Mouse (Mus musculus): ENCODE data around the gene Stat2. TPM values are rescaled to one million over a fixed set of nuclear protein-coding genes. Genes with fewer than 3 reads are reported as not detected.
"Not testable (repeated sequence)": the region's sequence is repeated elsewhere in the genome, so short reads cannot be mapped to it uniquely, and the experiment has no call there.

Stat2 gene
- polyA plus RNA-seq, 1 experiment from 2014 or later = 24.1 TPM

DNA sequence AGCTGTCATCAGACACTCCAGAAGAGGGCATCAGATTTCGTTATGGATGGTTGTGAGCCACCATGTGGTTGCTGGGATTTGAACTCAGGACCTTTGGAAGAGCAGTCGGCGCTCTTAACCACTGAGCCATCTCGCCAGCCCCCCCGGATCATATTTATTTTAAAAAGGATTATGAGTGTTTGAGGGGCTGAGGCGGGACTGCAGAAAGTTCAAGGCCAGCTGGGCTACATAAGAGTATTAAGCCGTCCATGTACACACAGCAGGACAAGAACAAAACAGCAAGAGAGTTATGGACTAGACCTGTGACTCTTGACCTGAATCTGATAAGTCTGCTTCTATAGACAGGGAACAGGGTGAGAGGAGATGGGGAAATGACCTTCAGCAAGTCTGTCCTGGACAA is 10.0 kb upstream of the Stat2 start:
- WGBS = 92% methylated on average over 7 of the region's 7 CpGs
- not testable (repeated sequence) for H3K4me2 ChIP-seq (replicated peaks); H3K27ac ChIP-seq (replicated peaks); H3K4me1 ChIP-seq; H3K27me3 ChIP-seq; H3K9me3 ChIP-seq; H3K9ac ChIP-seq (replicated peaks); H3K4me3 ChIP-seq; H3K36me3 ChIP-seq; ATAC-seq (ENCODE audit: low FRiP score, low read depth)

DNA sequence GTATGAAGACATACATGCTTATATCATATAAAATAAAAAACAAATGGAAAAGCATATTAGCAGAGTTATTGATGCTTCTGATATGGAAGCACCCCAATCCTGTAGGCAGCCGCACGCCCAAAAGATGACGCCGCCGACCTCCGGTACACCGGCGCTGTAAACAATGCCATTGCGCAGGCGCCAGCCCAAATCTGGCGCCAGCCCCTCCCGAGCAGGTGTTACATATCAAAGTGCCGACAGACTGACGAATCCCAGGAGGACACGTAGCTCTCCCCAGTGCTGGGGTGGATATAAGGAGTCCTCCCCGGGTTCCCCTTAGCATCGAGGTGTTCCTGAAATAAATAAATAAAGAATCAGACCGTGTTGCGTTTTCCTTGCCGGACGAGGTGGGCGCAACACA is 8.1 kb upstream of the Stat2 start:
- Histone ChIP-seq H3K4me3 (no peak overlapping the region), H3K36me3 (no peaks in the 10 kb centered on the region), H3K9me3 (no peaks in the 10 kb centered on the region), H3K27me3 (no peaks in the 10 kb centered on the region), H3K4me2 (replicated peaks) (no peak overlapping the region), H3K4me1 (no peaks in the 10 kb centered on the region), H3K27ac (replicated peaks) (no peak overlapping the region), H3K9ac (replicated peaks) (no peak overlapping the region)
- ATAC-seq (ENCODE audit: low FRiP score, low read depth) = no peak
- WGBS = 77% methylated on average over 22 of the region's 22 CpGs

DNA sequence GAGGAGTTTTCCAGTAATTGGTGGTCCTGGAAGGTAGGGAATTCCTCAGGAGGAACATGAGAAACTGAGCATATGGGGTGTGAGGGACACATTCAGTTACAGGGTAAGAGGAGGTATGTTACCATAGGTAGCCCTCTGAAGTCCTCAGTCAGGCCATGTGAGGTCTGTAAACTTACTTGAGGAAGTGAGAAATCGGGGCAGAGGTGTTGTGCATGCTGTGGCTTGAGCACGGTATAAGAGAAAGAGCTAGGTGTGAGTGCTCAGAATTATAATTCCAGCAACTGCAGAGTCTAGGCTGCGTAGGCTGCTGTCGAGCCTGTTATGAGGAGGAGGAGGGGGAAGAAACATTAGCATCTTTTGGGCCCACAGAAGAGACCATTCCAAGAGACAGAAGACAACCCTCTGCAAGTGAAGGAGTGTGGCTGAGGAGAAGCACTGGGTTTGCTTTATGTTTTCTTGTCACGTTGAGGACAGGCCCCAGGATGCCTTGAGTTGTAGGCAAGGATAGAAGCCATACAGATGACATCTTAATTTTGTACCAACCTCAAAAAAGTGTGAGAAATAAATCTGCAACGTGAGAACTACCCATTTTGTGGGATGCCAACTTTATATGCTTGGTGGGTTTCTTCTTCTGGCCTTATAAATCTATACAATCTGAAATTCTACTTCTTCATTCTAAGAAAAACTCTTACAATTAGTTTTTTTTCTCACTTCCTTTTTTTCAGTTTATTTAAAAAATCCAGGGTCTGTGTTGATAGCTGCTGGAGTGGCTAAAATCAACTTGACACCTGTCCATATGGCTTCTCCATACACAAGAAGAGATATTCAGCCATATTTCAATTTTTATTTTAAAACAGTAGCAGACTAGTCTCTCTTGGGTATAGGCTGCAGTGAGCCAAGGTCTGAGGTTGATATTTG is 6.7 kb upstream of the Stat2 start:
- ATAC-seq (ENCODE audit: low FRiP score, low read depth) = no peak
- H3K9ac ChIP-seq (replicated peaks) = no peak overlapping the region
- no peak overlapping the region for H3K4me2 ChIP-seq (replicated peaks)
- H3K27me3 ChIP-seq = no peaks in the 10 kb centered on the region
- no peak overlapping the region for H3K27ac ChIP-seq (replicated peaks)
- no peaks in the 10 kb centered on the region for H3K9me3 ChIP-seq
- no peak overlapping the region for H3K4me3 ChIP-seq
- no peaks in the 10 kb centered on the region for H3K36me3 ChIP-seq
- no peaks in the 10 kb centered on the region for H3K4me1 ChIP-seq
- 80% methylated on average over 6 of the region's 6 CpGs for WGBS

DNA sequence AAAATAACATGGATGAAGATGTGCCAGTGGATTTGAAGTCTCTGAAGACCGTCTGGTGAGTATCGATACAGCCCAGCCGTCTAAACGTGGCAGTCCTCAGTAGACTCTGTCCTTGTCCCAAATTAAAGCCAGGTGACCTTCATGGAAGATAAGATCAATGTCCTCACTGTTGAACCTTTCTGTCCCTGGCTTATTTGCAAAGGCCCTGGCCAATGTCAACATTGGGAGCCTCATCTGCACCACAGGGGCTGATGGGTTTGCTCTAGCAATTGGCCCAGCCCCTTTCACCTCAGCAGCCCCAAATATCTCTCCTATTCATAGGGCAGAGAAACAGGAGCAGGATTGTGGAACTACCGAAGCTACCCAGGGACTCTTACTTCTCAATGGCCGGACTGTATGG is 2.0 kb upstream of the Stat2 start, which contains the start of gene Apof:
Gene Apof, plus strand, starts transcription at position 301 of the 400 bp plus-strand sequence.
- peaks cover 3% of the 10 kb centered on the region; the same call in 1 of the 2 replicates for H3K4me1 ChIP-seq
- no peaks in the 10 kb centered on the region for H3K36me3 ChIP-seq
- WGBS = 79% methylated on average over 6 of the region's 6 CpGs
- no peak within 1 kb of the TSS for H3K27ac ChIP-seq (replicated peaks)
- no peak within 1 kb of the TSS for H3K4me3 ChIP-seq
- no peak within 1 kb of the TSS for H3K9ac ChIP-seq (replicated peaks)
- no peak within 1 kb of the TSS for H3K4me2 ChIP-seq (replicated peaks)
- H3K27me3 ChIP-seq = no peaks in the 10 kb centered on the region; the same call in 1 of the 2 replicates
- no peaks in the 10 kb centered on the region for H3K9me3 ChIP-seq
- ATAC-seq (ENCODE audit: low FRiP score, low read depth) = no peak

DNA sequence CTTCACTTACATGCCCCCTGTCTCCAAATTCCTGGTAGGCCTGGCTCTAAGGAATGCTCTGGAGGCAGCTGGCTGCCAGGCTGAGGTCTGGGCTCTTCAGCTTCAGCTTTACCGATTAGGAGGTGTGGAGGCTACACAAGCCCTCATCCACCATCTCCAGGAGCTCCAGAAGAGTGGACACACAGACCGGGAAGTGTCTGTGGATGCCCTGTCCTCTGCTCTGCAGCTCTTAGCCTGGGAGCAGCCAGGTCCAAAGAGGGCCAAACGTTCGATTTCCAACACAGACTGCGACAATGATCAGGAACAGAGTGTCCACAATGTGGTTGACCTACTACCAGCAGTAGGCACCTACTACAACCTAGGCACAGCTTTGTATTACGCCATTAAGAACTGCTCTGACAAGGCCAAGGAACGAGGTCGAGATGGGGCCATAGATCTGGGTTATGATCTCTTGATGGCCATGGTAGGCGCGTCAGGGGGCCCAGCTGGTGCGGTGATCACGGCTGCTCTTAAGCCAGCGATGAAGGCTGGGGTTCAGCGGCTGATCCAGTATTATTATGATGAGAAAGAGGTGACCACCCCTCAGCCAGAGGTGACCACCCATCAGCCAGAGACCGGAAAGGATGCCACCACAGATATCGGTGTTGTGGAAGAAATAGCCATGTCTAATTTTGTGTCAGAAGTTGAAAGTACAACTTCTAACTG is 1.0 kb upstream of the Stat2 start:
- no peak overlapping the region for H3K4me3 ChIP-seq
- no peaks in the 10 kb centered on the region for H3K36me3 ChIP-seq
- H3K27me3 ChIP-seq = no peaks in the 10 kb centered on the region; the same call in 1 of the 2 replicates
- WGBS = 88% methylated on average over 16 of the region's 16 CpGs
- H3K9me3 ChIP-seq = no peaks in the 10 kb centered on the region
- no peak overlapping the region for H3K4me2 ChIP-seq (replicated peaks)
- no peak for ATAC-seq (ENCODE audit: low FRiP score, low read depth)
- H3K27ac ChIP-seq (replicated peaks) = no peak overlapping the region
- no peak overlapping the region for H3K9ac ChIP-seq (replicated peaks)
- H3K4me1 ChIP-seq = peaks cover 3% of the 10 kb centered on the region; the same call in 1 of the 2 replicates

DNA sequence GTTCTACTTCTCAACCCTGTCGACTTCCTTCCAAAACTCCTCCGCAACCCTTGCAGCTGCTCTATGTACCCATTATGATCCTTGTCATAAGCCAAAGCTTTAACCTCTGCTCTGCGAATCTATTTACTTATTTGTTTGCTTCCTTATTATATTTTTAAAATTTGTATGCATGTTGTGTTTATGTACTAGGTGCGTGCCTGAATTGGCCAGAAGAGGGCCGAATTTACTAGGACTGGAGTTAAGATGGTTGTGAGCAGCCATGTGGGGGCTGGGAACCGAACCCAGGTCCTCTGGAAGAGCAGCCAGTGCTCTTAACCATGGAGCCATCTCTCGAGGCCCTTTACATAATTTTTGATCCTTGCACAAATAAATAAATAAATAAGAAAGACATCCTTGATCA is 507 bp downstream of the Stat2 start:
- H3K4me3 ChIP-seq = peak overlapping the region; percentile 71
- H3K4me2 ChIP-seq (replicated peaks) = peak overlapping the region; percentile 59
- no peaks in the 10 kb centered on the region; the same call in 1 of the 2 replicates for H3K27me3 ChIP-seq
- peak overlapping the region; percentile 72 for H3K9ac ChIP-seq (replicated peaks)
- H3K27ac ChIP-seq (replicated peaks) = peak overlapping the region; percentile 76
- WGBS = 45% methylated on average over 7 of the region's 7 CpGs
- no peaks in the 10 kb centered on the region for H3K36me3 ChIP-seq
- peaks cover 3% of the 10 kb centered on the region; the same call in 1 of the 2 replicates for H3K4me1 ChIP-seq
- H3K9me3 ChIP-seq = no peaks in the 10 kb centered on the region
- ATAC-seq (ENCODE audit: low FRiP score, low read depth) = no peak

DNA sequence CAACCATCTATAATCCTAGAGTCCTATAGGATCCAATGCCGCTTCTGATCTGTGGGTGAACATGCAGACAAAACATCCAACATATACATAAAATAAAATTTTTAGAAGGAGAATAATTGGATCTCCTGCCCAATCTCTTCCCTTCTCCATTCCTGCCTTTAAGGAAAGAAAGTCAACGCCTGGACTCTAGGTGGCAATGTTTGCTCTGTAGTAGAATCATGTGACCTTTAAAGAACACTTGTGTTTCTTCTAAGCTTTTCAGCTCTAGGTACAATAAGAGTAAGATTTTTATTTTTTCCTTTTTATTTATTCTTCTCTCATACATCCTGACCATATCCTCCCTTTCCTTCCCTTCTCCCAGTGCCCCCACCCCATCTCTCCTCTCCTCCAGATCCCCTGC is 1.5 kb downstream of the Stat2 start:
- WGBS = 72% methylated on average over 2 of the region's 2 CpGs
- H3K4me3 ChIP-seq = no peak overlapping the region
- H3K9ac ChIP-seq (replicated peaks) = no peak overlapping the region
- no peak overlapping the region for H3K27ac ChIP-seq (replicated peaks)
- H3K9me3 ChIP-seq = no peaks in the 10 kb centered on the region
- 0 out of 2 replicates have a peak, but pooled peaks cover 6% of the 10 kb centered on the region for H3K36me3 ChIP-seq
- H3K4me2 ChIP-seq (replicated peaks) = no peak overlapping the region
- no peaks in the 10 kb centered on the region; the same call in 1 of the 2 replicates for H3K27me3 ChIP-seq
- no peak for ATAC-seq (ENCODE audit: low FRiP score, low read depth)
- peaks cover 3% of the 10 kb centered on the region; the same call in 1 of the 2 replicates for H3K4me1 ChIP-seq

DNA sequence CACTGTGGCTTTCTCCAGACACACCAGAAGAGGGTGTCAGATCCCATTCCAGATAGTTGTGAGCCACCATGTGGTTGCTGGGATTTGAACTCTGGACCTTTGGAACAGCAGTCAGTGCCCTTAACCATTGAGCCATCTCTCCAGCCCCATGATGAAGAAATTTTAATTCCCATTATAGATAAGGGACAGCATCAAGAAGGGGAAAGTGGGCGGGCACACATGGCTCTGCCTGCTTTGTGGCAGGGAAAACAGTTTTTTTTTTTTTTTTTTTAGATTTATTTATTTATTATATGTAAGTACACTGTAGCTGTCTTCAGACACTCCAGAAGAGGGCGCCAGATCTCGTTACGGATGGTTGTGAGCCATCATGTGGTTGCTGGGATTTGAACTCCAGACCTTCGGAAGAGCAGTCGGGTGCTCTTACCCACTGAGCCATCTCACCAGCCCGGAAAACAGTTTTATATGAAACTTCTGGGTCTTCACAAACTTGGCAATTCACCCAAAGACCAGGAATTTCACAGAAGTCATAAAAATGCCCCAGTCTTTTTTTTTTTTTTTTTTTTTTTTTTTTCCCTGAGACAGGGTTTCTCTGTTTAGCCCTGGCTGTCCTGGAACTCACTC is 2.6 kb downstream of the Stat2 start:
- not testable (repeated sequence) for H3K27me3 ChIP-seq; ATAC-seq (ENCODE audit: low FRiP score, low read depth); H3K9ac ChIP-seq (replicated peaks); H3K4me3 ChIP-seq; H3K4me2 ChIP-seq (replicated peaks); H3K36me3 ChIP-seq; H3K9me3 ChIP-seq; H3K4me1 ChIP-seq; H3K27ac ChIP-seq (replicated peaks)
- 92% methylated on average over 6 of the region's 7 CpGs for WGBS

DNA sequence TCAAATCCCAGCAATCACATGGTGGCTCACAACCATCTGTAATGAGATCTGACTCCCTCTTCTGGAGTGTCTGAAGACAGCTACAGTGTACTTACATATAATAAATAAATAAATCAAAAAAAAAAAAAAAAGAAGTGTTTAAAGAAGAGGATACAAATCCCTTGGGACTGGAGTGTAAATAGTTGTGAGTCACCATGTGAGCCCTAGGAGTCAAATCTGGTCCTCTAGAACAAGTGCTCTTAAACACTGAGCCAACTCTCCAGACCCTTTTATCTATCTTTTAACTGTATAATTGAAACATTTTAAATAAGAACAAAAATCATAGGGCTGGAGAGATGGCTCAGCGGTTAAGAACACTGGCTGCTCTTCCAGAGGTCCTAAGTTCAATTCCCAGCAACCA is 5.0 kb downstream of the Stat2 start:
- H3K36me3 ChIP-seq = peaks cover 23% of the 10 kb centered on the region
- not testable (repeated sequence) for H3K4me2 ChIP-seq (replicated peaks); H3K27ac ChIP-seq (replicated peaks); H3K9me3 ChIP-seq; H3K27me3 ChIP-seq; H3K9ac ChIP-seq (replicated peaks); H3K4me1 ChIP-seq; H3K4me3 ChIP-seq; ATAC-seq (ENCODE audit: low FRiP score, low read depth)
- WGBS = 100% methylated on average over 1 of the region's 1 CpGs

DNA sequence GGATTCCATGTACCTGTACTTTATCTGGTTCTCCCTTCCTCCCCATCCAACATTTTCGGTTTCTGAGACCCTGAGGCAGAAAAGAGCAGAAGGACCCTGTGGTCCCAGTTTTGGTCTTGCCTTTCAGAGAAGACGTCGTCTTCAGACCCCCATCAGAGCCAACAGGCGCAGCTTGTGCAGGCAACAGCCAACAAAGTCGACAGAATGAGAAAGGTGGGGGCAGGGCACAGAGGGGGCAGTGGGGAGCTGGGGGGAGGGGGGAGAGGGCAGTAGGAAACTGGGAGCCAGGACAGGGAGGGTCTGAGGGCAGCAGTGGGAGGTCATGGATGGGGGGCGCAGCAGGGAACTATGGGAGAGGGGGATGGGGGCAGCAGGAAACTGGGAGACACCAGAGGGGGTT is 7.8 kb downstream of the Stat2 start:
- ATAC-seq (ENCODE audit: low FRiP score, low read depth) = no peak
- H3K4me3 ChIP-seq = no peak overlapping the region
- H3K36me3 ChIP-seq = peaks cover 50% of the 10 kb centered on the region

DNA sequence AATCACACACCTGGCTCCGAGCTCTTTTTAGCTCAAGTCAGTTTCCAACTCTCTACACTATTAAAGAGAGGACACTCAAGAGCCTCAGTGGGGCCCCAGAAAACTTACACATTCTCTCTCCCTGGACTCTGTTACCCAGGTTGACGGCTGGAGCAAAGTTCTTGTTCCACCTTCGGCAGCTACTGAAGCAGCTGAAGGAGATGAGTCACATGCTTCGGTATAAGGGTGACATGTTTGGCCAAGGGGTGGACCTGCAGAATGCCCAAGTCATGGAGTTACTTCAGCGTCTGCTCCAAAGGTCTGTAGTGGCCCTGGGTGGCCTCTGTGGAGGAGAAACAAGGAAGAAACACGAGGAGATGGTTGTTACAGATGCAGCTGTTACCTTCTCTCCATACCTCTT is 10.6 kb downstream of the Stat2 start:
- H3K27ac ChIP-seq (replicated peaks) = no peak overlapping the region
- H3K27me3 ChIP-seq = no peaks in the 10 kb centered on the region
- no peak for ATAC-seq (ENCODE audit: low FRiP score, low read depth)
- no peaks in the 10 kb centered on the region for H3K9me3 ChIP-seq
- no peak overlapping the region for H3K4me2 ChIP-seq (replicated peaks)
- peaks cover 71% of the 10 kb centered on the region for H3K36me3 ChIP-seq
- 93% methylated on average over 6 of the region's 6 CpGs for WGBS
- no peaks in the 10 kb centered on the region for H3K4me1 ChIP-seq
- no peak overlapping the region for H3K4me3 ChIP-seq
- no peak overlapping the region for H3K9ac ChIP-seq (replicated peaks)

More for the DNA sequence above, 7.8 kb downstream of the Stat2 start:
- H3K4me1 ChIP-seq = no peaks in the 10 kb centered on the region
- H3K9me3 ChIP-seq = no peaks in the 10 kb centered on the region
- no peaks in the 10 kb centered on the region for H3K27me3 ChIP-seq
- no peak overlapping the region for H3K4me2 ChIP-seq (replicated peaks)
- H3K9ac ChIP-seq (replicated peaks) = no peak overlapping the region
- H3K27ac ChIP-seq (replicated peaks) = no peak overlapping the region
- WGBS = 64% methylated on average over 6 of the region's 6 CpGs

DNA sequence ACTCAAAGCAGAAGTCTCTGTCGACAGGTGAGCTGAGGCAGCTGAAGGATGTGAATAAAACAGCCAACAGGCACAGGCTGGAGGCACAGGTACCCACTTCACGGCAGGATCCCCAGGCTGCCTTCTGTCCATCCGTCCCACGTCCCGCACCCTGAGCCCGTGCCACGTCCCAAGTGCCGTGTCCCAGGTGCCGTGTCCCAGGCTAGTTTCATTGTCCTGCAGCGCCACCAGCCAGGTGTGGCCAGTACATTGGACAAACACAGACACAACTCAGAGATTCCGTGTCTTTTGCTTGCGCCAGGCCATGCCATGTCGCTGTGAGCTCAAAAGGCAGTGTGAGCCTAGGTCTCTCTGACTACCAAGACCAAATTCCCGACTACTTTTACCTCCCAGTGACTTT is 11.3 kb downstream of the Stat2 start:
- H3K9ac ChIP-seq (replicated peaks) = no peak overlapping the region
- 92% methylated on average over 14 of the region's 14 CpGs for WGBS
- no peak overlapping the region for H3K4me3 ChIP-seq
- H3K9me3 ChIP-seq = no peaks in the 10 kb centered on the region
- no peak for ATAC-seq (ENCODE audit: low FRiP score, low read depth)
- no peak overlapping the region for H3K4me2 ChIP-seq (replicated peaks)
- no peak overlapping the region for H3K27ac ChIP-seq (replicated peaks)
- H3K4me1 ChIP-seq = no peaks in the 10 kb centered on the region
- H3K36me3 ChIP-seq = peaks cover 74% of the 10 kb centered on the region
- no peaks in the 10 kb centered on the region for H3K27me3 ChIP-seq
